Mouse (Mus musculus): ENCODE data around the gene Efcab11.
"Not testable (repeated sequence)": the region's sequence is repeated elsewhere in the genome, so short reads cannot be mapped to it uniquely, and the experiment has no call there.

Efcab11 gene

DNA sequence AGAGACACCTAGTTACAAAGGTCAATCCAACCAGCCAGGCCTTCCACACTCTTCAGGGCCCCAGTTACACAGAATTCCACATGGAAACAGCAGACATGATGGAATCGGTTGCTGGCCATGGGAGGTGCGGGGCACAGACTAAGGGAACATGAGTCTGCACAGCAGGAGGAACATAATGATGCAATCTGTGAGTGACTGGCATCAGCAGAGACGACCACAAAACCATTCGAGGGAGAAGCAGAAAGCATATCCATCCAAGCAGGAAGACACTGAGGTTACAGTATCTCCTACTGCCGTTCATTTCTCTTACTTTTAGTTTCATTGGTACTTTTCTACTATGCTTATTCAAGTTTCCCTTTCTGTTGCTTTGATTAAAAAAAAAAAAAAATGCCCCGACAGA is 9.6 kb downstream of the Efcab11 start:
- no peak for DNase-seq (ENCODE audit: low spot score in 2 of 2)

DNA sequence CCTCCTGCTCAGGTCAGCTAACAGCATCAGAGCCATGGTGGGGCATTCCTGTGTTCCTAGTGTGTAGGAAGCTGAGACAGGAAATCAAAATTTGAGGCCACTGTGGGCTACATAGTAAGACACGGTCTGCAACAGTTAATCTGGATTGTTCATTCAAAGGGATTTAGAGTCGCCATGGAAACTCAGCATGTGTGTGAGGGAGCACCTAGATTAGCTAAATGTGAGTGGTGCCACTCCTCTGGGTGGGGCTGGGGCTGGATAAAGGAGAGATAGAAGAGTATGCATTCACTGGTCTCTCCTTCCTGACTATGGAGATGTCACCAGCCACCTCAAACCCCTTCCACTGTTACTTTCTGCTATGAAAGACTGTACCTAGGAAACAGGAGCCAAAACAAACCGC is 10.8 kb downstream of the Efcab11 start:
- no peak for DNase-seq (ENCODE audit: low spot score in 2 of 2)

DNA sequence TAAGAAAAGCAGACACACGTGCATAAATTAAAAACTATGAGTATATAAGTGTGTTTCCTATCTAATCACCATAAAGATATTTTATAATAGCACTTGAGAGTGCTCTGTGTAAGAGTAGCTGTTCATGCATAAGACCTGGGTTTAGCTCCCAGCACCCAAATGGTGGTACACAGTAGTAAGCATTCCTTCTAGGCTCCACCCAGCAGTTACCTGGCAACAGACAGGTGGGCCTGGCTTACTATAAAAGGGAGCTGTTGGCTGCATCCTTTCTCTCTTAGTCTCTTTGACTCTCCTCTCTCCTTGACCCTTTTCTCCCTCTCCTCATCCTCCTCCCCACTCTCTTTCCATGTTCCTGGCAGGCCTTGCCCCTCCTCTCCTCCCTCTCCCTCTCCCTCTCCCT is 15.4 kb downstream of the Efcab11 start:
- DNase-seq (ENCODE audit: low spot score in 2 of 2), result no peak

DNA sequence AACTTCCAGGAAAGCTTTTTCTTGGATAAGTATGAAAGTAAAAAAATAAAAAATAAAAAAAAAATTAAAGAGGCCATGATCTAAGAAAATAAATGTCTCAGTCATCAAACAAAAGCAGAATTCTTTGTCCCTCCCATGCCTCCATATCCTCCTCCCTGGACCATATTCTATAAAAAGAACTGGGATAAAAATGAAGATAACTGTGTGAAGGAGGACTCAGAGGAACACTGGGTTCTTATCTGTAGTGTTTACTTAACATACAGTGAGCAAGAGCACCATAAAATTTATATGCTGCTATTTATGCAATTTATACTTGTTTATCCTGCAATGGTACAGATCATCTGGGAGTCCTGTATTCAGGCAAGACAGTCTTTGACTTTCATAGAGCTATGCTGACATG is 19.6 kb downstream of the Efcab11 start:
- DNase-seq (ENCODE audit: low spot score in 2 of 2), result no peak

DNA sequence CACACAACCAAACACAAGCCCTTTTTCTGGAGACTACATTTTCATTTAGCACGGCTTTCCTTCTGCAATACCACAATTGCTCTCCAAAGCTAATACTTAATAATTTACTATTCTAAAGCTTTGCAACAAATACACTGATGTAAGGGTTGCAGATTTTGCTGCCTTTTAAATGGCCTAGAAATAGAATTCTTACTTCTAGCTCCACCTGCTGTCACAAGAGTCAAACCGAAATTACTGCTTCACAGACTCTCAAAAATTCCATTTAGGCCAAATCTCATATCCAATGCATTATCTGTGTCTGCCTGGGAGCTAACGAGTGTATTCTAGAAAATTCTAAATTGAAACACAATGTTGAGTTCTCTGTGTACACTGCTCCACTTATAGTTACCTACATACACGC is 23.3 kb downstream of the Efcab11 start:
- DNase-seq (ENCODE audit: low spot score in 2 of 2), result no peak

DNA sequence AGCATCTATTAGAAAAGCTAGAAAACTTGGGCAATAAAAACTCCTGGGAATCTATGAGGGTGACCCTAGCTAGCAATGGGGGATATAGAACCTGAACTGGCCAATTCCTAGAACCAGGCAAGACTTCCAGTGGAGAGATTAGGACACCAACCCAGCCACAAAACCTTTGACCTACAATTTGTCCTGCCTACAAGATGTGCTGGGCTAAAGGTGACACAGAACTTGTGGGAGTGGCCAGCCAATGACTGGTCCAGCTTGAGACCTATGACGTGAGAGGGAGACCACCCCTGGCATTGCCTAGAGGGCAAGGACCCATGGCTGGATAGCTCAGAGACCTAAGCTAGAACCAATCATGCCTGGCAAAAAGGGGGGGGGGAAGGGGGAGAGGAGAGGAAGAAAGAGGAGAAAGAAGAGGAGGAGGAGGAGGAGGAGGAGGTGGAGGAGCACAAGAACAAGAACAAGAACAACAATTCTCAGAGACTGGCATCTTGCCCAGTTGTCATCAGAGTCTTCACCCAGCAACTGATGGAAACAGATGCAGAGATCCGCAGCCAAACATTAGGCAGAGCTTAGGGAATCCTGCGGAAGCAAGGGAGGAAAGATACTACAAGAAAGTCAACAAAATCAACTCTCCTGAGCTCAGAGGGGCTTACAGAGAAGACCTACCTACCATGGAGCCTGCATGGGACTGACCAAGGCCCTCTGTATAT is 24.7 kb downstream of the Efcab11 start:
- DNase-seq (ENCODE audit: low spot score in 2 of 2), result no peak

DNA sequence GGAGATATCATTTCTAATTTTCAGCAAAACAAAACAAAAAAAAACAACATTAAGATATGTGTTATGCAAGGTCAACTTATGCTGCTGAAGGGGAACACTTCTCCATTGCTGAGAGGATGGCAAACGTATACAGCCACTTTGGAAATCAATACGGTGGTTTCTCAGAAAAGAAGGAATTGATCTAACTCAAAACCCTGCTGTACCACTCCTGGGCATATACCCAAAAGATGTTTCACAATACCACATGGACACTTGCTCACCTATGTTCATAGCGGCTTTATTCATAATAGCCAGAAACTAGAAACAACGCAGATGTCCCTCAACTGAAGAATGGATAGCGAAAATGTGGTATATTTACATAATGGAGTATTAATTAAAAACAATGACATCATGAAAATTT is 25.6 kb downstream of the Efcab11 start:
- no peak for DNase-seq (ENCODE audit: low spot score in 2 of 2)

DNA sequence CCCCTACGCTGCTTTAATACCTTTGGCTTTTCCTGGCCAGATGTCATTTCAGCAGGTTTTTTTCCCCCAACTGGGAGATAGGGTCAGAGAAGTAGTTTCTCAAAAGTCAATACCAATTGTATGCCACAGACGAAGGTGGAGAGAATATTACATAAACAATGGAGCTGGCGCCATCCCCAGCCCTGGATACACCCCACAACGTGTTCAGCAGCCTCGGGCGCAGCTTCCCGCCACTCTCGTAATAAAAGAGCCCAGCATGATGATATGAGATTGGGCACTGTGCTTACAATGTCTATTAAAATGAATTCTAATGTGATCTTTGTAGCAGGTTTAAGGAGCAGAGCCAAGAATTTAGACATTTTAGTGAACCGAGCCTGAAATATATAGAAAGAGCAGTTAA is 28.2 kb downstream of the Efcab11 start:
- DNase-seq (ENCODE audit: low spot score in 2 of 2), result no peak

DNA sequence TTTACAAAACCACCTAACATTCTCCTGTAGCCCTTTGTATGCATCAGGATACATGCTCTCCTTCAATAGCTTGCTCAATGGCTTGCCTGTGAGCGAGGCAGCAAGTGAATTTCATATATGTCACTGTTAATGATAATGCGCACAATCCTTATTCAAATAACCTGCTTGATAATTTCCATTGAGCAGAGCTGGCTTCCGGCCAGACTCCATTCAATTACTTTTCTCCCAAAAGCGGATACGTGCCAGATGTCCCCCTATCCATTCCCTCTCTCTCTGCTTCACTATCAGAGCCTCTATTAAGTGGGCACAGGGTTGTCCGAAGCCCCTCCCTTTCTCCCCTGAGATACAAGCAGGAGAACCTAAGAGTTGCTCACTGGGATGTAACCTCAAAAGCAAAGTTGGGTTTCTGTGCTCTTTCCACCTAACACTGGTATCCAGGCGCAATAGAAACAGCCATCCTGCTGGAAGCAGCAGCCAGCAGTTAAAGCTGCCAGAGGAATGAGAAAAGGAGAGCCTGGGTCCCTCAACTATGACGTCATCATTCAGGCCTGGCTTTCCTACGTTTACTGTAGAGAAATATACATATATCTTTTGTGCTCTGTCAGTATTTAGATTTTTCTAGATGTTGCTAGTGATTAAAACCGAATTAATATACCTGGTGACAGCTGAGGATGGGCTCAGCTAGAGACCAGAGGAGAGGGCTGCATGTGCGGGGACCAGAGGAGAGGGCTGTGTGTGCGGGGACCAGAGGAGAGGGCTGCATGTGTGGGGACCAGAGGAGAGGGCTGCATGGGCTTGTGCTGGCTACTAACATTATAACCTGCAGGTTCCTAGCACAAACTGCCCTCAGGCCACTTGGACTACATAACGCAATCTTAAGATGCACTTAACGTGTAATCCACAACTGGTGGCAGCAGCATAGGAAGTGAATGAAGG is 30.6 kb downstream of the Efcab11 start:
- no peak for DNase-seq (ENCODE audit: low spot score in 2 of 2)

DNA sequence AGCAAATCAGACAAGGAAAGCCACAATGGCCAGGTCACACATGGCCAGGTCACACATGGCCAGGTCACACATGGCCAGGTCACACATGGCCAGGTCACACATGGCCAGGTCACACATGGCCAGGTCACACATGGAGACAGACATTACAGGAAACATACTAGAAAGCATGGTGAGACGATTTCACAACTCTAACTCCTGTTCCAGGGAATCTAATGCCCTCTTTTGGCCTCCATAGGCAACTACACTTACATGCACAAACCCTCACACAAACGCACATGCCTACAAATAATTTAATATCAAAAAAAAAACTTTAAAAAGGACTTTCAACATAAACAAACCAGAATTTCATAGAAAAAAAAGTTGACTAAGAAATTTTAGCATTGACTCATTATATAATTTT is 34.2 kb downstream of the Efcab11 start:
- DNase-seq (ENCODE audit: low spot score in 2 of 2), result no peak

DNA sequence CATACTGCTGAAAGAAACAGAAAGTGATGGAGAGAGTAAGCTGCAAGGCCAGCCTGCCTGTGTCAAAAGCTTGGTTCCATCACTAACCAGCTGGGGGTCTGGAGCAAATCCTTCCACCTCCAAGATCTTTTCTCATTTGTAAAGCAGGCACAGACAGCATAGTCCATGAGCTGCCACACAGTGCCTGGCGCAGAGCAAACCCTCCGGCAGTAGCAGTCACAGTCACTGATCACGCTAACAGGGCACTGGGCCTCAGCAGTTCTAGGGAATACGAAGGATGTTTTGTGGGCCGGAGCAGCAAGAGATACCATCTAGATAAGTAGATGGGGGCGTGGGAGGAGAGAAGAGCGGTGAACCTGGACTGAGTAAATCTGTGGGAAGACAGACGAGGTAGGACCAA is 39.3 kb downstream of the Efcab11 start:
- DNase-seq (ENCODE audit: low spot score in 2 of 2), result no peak

DNA sequence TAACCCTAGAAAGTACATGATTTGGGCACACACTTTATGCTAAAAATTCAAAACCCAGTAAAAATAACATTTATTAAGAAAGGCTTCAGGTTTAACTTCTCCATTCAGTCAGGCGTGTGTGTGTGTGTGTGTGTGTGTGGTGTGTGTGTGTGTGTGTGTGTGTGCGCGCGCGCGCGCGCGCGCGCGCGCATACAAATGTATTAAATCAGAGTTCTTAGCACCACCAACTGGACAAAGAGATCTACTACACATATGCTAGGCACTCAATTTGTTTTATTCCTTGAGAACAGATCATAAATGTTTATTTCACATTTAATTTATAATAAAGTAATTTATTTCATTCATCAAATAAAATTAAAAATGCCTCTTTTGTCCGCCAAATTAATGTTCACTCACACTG is 45.5 kb downstream of the Efcab11 start:
- no peak for DNase-seq (ENCODE audit: low spot score in 2 of 2)

DNA sequence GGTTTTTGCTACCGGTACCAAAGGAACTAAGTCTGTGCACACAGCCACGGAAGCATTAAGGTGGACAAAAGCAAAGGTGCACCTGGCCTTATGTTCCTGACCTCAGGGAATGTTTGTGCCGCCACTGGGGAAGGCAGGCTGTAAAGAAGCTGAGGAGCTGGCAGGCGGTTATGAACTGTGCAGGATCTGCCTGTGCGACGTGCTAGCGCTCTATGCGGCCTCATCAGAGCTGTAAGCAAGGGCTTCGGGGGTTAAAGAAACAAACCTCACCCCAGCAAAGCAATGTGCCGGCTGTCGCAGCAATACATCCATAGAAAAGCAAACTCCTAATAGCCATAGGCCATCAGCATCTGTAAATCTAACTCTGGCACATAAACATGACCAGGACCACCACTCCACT is 46.1 kb downstream of the Efcab11 start:
- DNase-seq (ENCODE audit: low spot score in 2 of 2), result no peak

DNA sequence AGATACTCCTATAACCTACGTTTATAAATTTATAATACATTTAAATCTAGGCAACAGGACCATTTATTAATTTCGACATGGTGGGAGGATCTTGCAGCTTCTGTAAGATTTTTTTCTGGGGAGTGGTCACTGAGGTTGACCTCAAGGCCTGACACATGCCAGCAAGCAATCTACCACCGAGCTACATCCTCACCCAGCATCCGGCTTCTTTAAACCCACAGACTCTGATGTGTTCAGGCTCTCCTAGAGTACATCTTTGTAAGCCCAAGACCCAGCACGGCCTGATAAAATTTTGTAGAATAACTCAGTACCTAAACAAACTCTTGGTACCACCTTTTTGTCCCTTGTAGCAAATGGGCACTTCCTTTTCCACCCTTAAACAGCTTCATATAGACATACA is 46.7 kb downstream of the Efcab11 start:
- DNase-seq (ENCODE audit: low spot score in 2 of 2), result no peak

DNA sequence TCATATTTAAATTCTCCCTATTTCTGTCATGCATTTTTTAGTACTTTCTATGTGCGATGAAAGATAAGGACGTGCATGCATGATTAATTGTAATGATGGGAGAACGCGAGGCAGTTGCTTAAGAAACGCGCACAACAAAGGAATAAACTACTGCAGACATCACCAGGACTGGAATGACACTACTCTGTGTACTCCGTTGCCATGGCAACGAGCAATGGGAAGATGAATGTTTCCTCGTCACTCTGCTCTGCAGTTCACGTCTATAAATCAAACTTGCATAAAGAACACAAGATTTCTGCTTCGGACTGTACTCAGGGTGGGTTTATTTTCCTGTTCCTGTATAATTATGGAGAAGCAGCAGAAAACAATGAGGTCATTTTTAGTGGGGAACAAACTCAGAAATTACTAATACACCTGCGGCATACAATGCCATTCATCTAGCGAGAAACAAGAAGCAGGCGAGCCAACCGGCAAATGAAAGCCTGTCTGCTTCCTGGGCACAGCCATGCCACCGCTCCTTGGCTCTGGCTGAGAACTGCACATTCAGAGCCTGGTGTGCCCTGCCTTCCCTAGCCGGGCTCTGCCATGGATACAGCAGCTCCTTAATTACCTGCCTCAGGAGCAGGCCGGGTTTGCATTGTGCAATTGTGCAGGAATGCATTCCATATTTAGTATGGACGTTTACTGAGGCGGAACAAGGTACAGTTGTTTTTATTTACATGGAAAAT is 47.7 kb downstream of the Efcab11 start:
- no peak for DNase-seq (ENCODE audit: low spot score in 2 of 2)

DNA sequence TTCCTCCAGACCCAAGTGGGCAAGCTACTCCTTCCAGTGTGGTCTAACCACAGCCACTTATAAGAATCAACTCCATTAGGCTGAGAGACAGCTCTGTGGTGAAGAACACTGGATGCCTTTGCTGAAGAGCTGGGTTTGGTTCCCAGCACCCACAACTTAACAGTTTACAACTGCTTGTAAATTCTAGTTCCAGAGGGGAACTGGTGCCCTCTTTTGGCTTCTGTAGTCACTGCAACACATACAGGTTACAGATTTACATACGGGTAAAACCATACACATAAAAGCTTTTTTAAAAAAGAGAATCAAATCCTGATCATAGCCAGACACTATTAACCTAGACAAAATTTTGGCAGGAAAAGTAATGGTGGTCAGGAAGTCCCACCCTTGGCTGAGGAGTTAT is 50.8 kb downstream of the Efcab11 start:
- no peak for DNase-seq (ENCODE audit: low spot score in 2 of 2)

DNA sequence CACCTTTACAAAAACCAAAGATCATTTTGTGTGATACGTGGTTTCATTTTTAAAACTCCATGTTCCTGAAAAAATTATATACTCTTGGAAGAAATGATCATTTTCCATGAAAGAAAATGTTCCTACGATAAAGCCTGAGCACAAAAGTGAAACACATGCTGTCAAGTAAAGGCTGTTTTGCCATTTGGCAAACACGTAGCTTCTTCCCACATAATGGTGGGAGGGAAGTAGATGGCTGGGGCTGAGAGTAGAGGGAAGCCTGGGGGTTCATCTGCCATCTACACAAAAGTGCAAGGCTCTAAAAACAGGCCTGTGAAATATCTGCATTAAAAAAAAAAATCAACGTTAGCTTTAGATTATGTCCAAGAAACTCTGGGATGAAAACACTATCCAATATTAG is 61.6 kb downstream of the Efcab11 start:
- DNase-seq (ENCODE audit: low spot score in 2 of 2), result no peak

DNA sequence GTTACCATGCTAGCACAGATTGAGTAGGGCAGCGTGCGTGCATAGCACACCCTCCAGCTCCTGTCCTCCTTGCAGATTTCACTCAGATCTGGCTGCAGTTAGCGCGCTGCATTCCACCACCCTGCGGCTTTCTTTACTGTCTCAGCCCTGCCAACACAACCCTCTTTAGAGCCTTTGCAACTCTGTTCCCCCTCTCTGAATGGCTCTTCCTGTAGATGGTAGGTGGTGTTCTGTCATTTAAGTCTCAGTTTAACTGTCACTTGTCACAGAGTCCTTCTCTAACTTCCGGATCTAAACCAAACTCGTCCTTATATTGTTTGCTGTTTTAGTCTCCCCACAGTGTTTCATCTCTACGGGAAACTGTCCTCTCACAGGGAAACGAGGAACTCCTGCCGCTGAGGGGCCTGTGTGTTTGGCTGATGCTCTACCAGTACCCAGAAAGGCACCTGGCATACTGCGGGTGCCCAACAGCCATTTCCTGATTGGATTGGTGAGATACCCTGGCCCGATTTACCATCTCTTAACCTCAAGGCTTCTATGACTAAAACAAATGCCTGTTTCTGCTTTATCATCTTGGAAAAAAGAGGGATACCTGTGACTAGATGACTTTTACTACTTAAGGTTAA is 62.8 kb downstream of the Efcab11 start:
- DNase-seq (ENCODE audit: low spot score in 2 of 2), result no peak

DNA sequence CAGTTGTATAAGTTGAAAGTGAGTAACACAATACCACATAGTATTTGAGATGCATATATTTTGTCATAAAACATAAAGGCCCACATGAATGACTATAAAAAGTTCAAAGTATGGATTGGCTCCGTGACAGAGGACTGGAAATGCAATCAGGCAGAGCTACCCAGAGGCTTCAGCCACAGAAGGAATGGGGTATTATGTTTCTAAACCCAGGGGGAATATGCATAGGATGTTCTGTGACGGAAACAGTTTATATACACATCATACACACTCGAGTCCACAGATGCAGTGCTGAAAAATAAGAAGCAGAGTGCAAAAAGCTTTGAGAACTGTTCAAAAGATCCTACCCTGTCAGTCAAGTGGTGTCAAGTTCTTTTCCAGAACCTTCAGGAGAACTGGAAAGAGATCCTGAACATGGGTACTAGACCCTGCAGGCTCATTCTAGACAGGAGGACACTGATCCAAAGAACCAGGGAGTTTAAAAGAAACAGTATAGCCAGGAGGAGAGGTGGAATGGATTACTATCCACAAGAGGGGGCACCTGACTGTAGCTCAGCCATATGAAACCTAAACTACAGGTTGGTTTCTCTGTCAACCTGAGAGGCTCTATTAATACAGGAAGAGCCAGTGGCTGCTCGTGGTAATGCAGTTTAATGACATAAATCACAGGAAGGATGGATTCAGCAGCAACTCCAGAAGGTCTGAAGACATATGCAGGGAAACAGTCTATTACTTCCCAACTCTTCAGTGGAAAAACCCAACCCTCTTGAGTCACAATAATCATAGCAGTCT is 64.9 kb downstream of the Efcab11 start:
- DNase-seq (ENCODE audit: low spot score in 2 of 2), result no peak

DNA sequence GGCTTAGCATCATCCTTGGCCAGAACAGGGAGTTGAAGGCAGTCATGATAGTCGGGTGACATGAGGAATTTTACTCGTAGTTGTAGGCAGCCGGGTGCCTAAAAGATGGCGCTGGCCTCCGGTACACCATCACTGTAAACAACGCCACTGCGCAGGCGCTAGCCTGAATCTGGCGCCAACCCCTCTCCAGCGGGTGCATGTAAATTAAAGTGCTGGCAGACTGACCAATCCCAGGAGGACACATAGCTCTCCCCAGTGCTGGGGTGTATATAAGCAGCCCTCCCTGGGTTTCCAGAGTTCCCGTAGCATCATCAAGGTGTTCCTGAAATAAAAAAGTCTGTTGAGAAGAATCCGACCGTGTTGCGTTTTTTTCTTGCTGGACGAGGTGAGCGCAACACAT is 66.2 kb downstream of the Efcab11 start:
- not testable (repeated sequence) for DNase-seq (ENCODE audit: low spot score in 2 of 2)

DNA sequence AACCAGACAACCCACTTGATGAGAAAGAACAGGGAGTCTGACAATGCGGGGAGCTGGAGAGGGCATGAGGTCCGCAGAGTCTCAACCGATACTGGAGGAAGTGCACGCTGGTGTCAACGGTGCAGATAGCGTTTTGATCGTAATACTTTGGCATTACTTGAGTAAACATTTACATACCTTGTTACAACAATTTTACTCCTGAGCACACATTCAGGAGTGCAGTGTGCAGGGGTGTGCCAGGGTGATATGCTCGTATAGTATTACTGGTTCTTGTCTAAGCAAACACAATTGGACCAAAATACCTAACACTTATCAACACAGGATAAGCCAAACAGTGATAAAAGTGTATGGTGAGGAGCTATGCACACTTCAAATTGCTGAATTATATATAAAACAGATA is 69.0 kb downstream of the Efcab11 start:
- DNase-seq (ENCODE audit: low spot score in 2 of 2), result no peak

Data from frontal cortex, postnatal 25 days (tissue).